Mouse (Mus musculus): ENCODE results near the gene Scamp5.

GRCm38 (mm10) chr9:57407120-57407905 is 60.5 kb downstream of the Scamp5 start:
- TF ChIP-seq CTCF (IDR thresholded peaks at IDR 0.05; ENCODE audit: control insufficient read depth, insufficient read depth, insufficient replicate concordance, low read depth, low read length) (no peak), POLR2A (IDR thresholded peaks at IDR 0.05; ENCODE audit: control insufficient read depth, low read depth, low read length) (no peak)
